Mouse (Mus musculus) myocyte (in vitro differentiated cells): ENCODE data around the gene Smim14. TPM values are rescaled to one million over a fixed set of nuclear protein-coding genes. Genes with fewer than 3 reads are reported as not detected.

Experiments used
- H3K27me3 ChIP-seq: one replicate; pipeline ENCODE4 v1.6.1; 2011; ENCODE audit not compliant: control insufficient read depth, insufficient read depth, insufficient read length
- H3K36me3 ChIP-seq: one replicate; pipeline ENCODE4 v1.6.1; 2011; ENCODE audit not compliant: control insufficient read depth, insufficient read depth
- H3K4me2 ChIP-seq: one replicate; pipeline ENCODE4 v1.6.1; 2011; ENCODE audit warnings: low read depth, control low read depth
- H3K4me3 ChIP-seq: one replicate; pipeline ENCODE4 v1.5.1; 2011; ENCODE audit warnings: mild to moderate bottlenecking, control low read depth, moderate library complexity
- H3K79me2 ChIP-seq: one replicate; pipeline ENCODE4 v1.6.1; 2011; ENCODE audit not compliant: control insufficient read depth, insufficient read depth
- H3ac ChIP-seq: one replicate; pipeline ENCODE4 v1.6.1; 2011; ENCODE audit not compliant: control insufficient read depth, insufficient read length
- CEBPB ChIP-seq: IDR thresholded peaks from 2 replicates; pipeline ENCODE4 v1.6.1; 2011; ENCODE audit warnings: mild to moderate bottlenecking, moderate library complexity; ENCODE audit not compliant: poor library complexity, insufficient read depth, severe bottlenecking
- E2F4 ChIP-seq: IDR thresholded peaks from one replicate; pipeline ENCODE4 v1.6.1; 2011; ENCODE audit warnings: mild to moderate bottlenecking, control low read depth, moderate library complexity; ENCODE audit not compliant: insufficient read depth
- MAX ChIP-seq: IDR thresholded peaks from one replicate; pipeline ENCODE4 v1.6.1; 2011; ENCODE audit warnings: low read depth, mild to moderate bottlenecking, control low read depth
- MYOD1 ChIP-seq, 3 experiments: IDR thresholded peaks; one replicate each; pipeline ENCODE4 v1.6.1; 2011; ENCODE audit warnings: control low read depth in 2 of 3, low read depth in 2 of 3, mild to moderate bottlenecking in 2 of 3, moderate library complexity in 1 of 3; ENCODE audit not compliant: insufficient read length in 2 of 3, control insufficient read depth in 1 of 3
- MYOG ChIP-seq, 3 experiments: IDR thresholded peaks; one replicate each; pipeline ENCODE4 v1.6.1; 2011; ENCODE audit warnings: control low read depth in 2 of 3, low read depth in 2 of 3, mild to moderate bottlenecking in 2 of 3; ENCODE audit not compliant: insufficient read length in 2 of 3, control insufficient read depth in 1 of 3, insufficient read depth in 1 of 3
- POLR2A ChIP-seq: IDR thresholded peaks from one replicate; pipeline ENCODE4 v1.6.1; 2011; ENCODE audit warnings: low read depth, mild to moderate bottlenecking, control low read depth, moderate library complexity; ENCODE audit not compliant: insufficient read length
- POLR2AphosphoS2 ChIP-seq: IDR thresholded peaks from one replicate; pipeline ENCODE4 v1.6.1; 2011; ENCODE audit warnings: low read depth, control low read depth; ENCODE audit not compliant: insufficient read length
- REST ChIP-seq: IDR thresholded peaks from one replicate; pipeline ENCODE4 v1.6.1; 2011; ENCODE audit warnings: mild to moderate bottlenecking, control low read depth, moderate library complexity; ENCODE audit not compliant: insufficient read depth, insufficient read length
- SRF ChIP-seq: IDR thresholded peaks from one replicate; pipeline ENCODE4 v1.6.1; 2011; ENCODE audit warnings: low read depth; ENCODE audit not compliant: control insufficient read depth, insufficient read length
- TCF12 ChIP-seq: IDR thresholded peaks from one replicate; pipeline ENCODE4 v1.6.1; 2011; ENCODE audit warnings: mild to moderate bottlenecking, control low read depth; ENCODE audit not compliant: poor library complexity, insufficient read depth, severe bottlenecking
- TCF3 ChIP-seq: IDR thresholded peaks from one replicate; pipeline ENCODE4 v1.6.1; 2011; ENCODE audit warnings: low read depth, control low read depth; ENCODE audit not compliant: insufficient read length
- USF1 ChIP-seq: IDR thresholded peaks from one replicate; pipeline ENCODE4 v1.6.1; 2011; ENCODE audit warnings: low read depth, mild to moderate bottlenecking, control low read depth, moderate library complexity
- polyA plus RNA-seq: library from polyadenylated mRNA; unstranded; fragments of >200 nt; fragmentation: generic; extraction: Trizol; gene quantifications from one replicate; pipeline ENCODE4 v1.2.1, GENCODE M21; 2012; ENCODE audit warnings: missing spikeins

Smim14 gene
- polyA plus RNA-seq, 1 experiment: 83.3 TPM

GRCm38 (mm10) chr5:65525674-65526443, 11.1 kb downstream of the Smim14 start:
- H3K36me3 ChIP-seq: no peaks in the 10 kb centered on the region
- no peak overlapping the region for H3ac ChIP-seq
- H3K4me3 ChIP-seq: no peak overlapping the region
- H3K79me2 ChIP-seq: no peaks in the 10 kb centered on the region
- H3K27me3 ChIP-seq: no peaks in the 10 kb centered on the region
- TF ChIP-seq MYOG (IDR thresholded peaks at IDR 0.05; ENCODE audit: control insufficient read depth in 1 of 3, insufficient read depth in 1 of 3, insufficient read length in 2 of 3, low read depth in 2 of 3) (no peak), MYOD1 (IDR thresholded peaks at IDR 0.05; ENCODE audit: control insufficient read depth in 1 of 3, insufficient read length in 2 of 3, low read depth in 2 of 3) (no peak), E2F4 (no peak), USF1 (no peak), MAX (no peak), REST (no peak), CEBPB (no peak), POLR2A (no peak), TCF3 (no peak), TCF12 (no peak), POLR2AphosphoS2 (no peak), SRF (no peak)
- H3K4me2 ChIP-seq: no peak overlapping the region

DNA sequence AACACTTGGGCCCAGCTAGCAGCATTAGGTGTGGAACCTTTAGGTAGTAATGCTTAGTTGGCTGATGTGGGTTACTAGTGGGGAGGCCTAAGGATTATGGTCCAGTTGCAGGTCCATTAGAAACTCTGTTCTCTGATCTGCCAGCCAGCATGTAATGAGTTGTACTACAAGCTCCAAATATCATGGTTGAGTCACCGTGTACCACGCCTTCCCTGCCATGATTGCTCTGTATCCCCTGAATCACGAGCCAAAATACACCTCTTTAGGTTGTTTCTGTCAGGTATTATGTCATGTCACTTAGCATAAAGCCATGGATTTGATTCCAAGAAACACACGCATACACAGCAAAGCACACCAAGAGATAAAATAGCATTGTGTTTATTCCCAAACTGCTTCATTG, 12.2 kb downstream of the Smim14 start:
- Histone ChIP-seq H3K4me3 (no peak overlapping the region), H3K27me3 (no peaks in the 10 kb centered on the region), H3K4me2 (no peak overlapping the region), H3K79me2 (no peaks in the 10 kb centered on the region), H3K36me3 (no peaks in the 10 kb centered on the region), H3ac (no peak overlapping the region)
- TF ChIP-seq CEBPB: no peak
- TF ChIP-seq E2F4: no peak
- no peak for TF ChIP-seq MAX
- TF ChIP-seq POLR2AphosphoS2: no peak
- TF ChIP-seq MYOD1 (IDR thresholded peaks at IDR 0.05; ENCODE audit: control insufficient read depth in 1 of 3, insufficient read length in 2 of 3, low read depth in 2 of 3): no peak
- TF ChIP-seq TCF3: no peak
- no peak for TF ChIP-seq MYOG (IDR thresholded peaks at IDR 0.05; ENCODE audit: control insufficient read depth in 1 of 3, insufficient read depth in 1 of 3, insufficient read length in 2 of 3, low read depth in 2 of 3)
- no peak for TF ChIP-seq TCF12
- no peak for TF ChIP-seq SRF
- TF ChIP-seq REST: no peak
- no peak for TF ChIP-seq USF1
- no peak for TF ChIP-seq POLR2A

GRCm38 (mm10) chr5:65521803-65522202, 15.2 kb downstream of the Smim14 start:
- H3K36me3 ChIP-seq: no peaks in the 10 kb centered on the region
- no peak for TF ChIP-seq POLR2AphosphoS2
- no peak for TF ChIP-seq MAX
- no peak for TF ChIP-seq POLR2A
- TF ChIP-seq MYOD1 (IDR thresholded peaks at IDR 0.05; ENCODE audit: control insufficient read depth in 1 of 3, insufficient read length in 2 of 3, low read depth in 2 of 3): no peak
- no peak for TF ChIP-seq MYOG (IDR thresholded peaks at IDR 0.05; ENCODE audit: control insufficient read depth in 1 of 3, insufficient read depth in 1 of 3, insufficient read length in 2 of 3, low read depth in 2 of 3)
- no peak for TF ChIP-seq REST
- no peak for TF ChIP-seq E2F4
- TF ChIP-seq CEBPB: no peak
- no peak for TF ChIP-seq TCF3
- TF ChIP-seq SRF: no peak
- TF ChIP-seq TCF12: no peak
- no peak for TF ChIP-seq USF1
- no peaks in the 10 kb centered on the region for H3K27me3 ChIP-seq
- no peak overlapping the region for H3K4me2 ChIP-seq
- H3ac ChIP-seq: no peak overlapping the region
- H3K4me3 ChIP-seq: no peak overlapping the region
- no peaks in the 10 kb centered on the region for H3K79me2 ChIP-seq

DNA sequence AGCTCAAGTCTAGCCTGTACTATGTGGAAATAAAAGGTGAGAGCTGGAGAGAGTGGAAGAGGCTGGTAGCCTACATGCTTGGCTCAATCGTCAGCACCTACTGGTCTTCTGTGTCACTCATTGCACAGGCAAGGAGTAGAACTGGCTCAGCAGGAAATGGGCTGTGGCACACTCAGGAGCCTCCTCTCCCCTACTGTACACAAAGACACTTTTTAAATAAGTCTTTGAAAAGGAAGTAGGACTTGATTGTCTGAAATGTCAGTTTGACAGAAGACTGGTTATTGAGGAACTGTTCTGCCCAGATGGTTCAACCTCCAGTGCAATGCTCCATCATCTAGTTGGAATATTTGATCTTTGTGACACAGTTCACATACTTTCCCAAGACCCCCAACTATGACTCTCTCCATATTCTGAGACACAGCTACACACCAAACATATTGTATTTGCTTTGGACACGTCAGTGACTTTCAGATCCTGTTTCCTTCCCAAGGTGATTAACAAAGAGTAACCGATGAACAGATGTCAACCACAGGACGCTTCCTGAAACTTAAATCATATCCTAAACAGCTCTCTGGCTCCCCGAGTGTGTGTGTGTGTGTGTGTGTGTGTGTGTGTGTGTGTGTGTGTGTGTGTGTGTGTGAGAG, 22.2 kb downstream of the Smim14 start:
- H3K4me3 ChIP-seq: no peak overlapping the region
- no peaks in the 10 kb centered on the region for H3K36me3 ChIP-seq
- no peak overlapping the region for H3K4me2 ChIP-seq
- H3K79me2 ChIP-seq: no peaks in the 10 kb centered on the region
- no peaks in the 10 kb centered on the region for H3K27me3 ChIP-seq
- no peak overlapping the region for H3ac ChIP-seq
- no peak for TF ChIP-seq POLR2A
- TF ChIP-seq USF1: no peak

DNA sequence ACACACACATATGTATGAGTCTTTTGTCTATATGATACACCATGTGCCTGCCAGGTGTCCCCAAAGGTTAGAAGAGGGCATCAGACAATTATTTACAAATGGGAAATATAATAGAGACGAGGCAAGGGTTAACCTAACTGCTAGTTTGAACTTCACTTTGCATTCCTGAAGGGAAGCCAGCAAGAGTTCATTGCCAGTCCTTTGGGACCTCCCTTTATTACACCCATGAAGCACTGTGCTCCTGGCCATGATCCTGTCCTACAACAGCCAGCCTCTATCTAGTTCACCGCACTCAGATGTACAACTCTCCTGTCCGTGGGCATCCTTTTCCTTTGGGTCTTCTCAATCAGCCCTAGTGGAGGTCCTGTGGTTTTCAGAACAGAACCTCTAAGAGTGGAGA, 23.5 kb downstream of the Smim14 start:
- no peak overlapping the region for H3K4me2 ChIP-seq
- H3ac ChIP-seq: no peak overlapping the region
- H3K79me2 ChIP-seq: no peaks in the 10 kb centered on the region
- no peak for TF ChIP-seq POLR2A
- no peak for TF ChIP-seq TCF3
- TF ChIP-seq SRF: no peak
- no peak for TF ChIP-seq MYOD1 (IDR thresholded peaks at IDR 0.05; ENCODE audit: control insufficient read depth in 1 of 3, insufficient read length in 2 of 3, low read depth in 2 of 3)
- TF ChIP-seq TCF12: no peak
- no peak for TF ChIP-seq MYOG (IDR thresholded peaks at IDR 0.05; ENCODE audit: control insufficient read depth in 1 of 3, insufficient read depth in 1 of 3, insufficient read length in 2 of 3, low read depth in 2 of 3)
- TF ChIP-seq USF1: no peak
- TF ChIP-seq REST: no peak
- no peak for TF ChIP-seq CEBPB
- no peak for TF ChIP-seq MAX
- TF ChIP-seq POLR2AphosphoS2: no peak
- no peak for TF ChIP-seq E2F4
- H3K4me3 ChIP-seq: no peak overlapping the region
- no peaks in the 10 kb centered on the region for H3K27me3 ChIP-seq
- H3K36me3 ChIP-seq: no peaks in the 10 kb centered on the region
